Mouse (Mus musculus): ENCODE results near the gene Mest.

GRCm38 (mm10) chr6:30739177-30739747 is 15.9 kb downstream of the Mest start:
- TF ChIP-seq CHD1 (IDR thresholded peaks at IDR 0.05; ENCODE audit: low read depth, low read length) (no peak), SIN3A (IDR thresholded peaks at IDR 0.05; ENCODE audit: low read length) (no peak), ETS1 (IDR thresholded peaks at IDR 0.05; ENCODE audit: low read depth, low read length) (no peak), E2F4 (IDR thresholded peaks at IDR 0.05; ENCODE audit: borderline replicate concordance, low read depth, low read length) (no peak), ELF1 (IDR thresholded peaks at IDR 0.05; ENCODE audit: low read depth, low read length) (no peak), JUND (IDR thresholded peaks at IDR 0.05; ENCODE audit: low read depth, low read length) (no peak), CTCF (IDR thresholded peaks at IDR 0.05 in 2 of 3, conservative IDR thresholded peaks at IDR 0.05 in 1 of 3; ENCODE audit: control insufficient read depth in 1 of 3, insufficient read depth in 1 of 3, low read depth in 2 of 3, low read length in 3 of 3, poor library complexity in 1 of 3, severe bottlenecking in 1 of 3) (no peak), MAX (IDR thresholded peaks at IDR 0.05; ENCODE audit: low read length) (no peak), MAZ (IDR thresholded peaks at IDR 0.05; ENCODE audit: low read depth, low read length) (no peak), TAL1 (IDR thresholded peaks at IDR 0.05; ENCODE audit: low read length) (no peak), TCF12 (IDR thresholded peaks at IDR 0.05; ENCODE audit: low read depth, low read length) (no peak), POLR2A (IDR thresholded peaks at IDR 0.05; ENCODE audit: control insufficient read depth in 1 of 2, insufficient read depth in 1 of 2, low read depth in 1 of 2, low read length in 2 of 2, poor library complexity in 1 of 2) (no peak), EP300 (IDR thresholded peaks at IDR 0.05; ENCODE audit: low read depth in 1 of 2, low read length in 2 of 2) (no peak), USF1 (IDR thresholded peaks at IDR 0.05; ENCODE audit: low read depth, low read length) (no peak)
